Mouse (Mus musculus): ENCODE measurements at regions not wholly inside any gene's neighbourhood (a gene's known extent, or its start where the extent isn't known, plus 50 kb on each side); places are given as distances from the start of the nearest gene placed in this dataset.

GRCm38 (mm10) chr6:141027353-141027752, 221.7 kb upstream of the Pde3a start:
- Histone ChIP-seq H3K9me3 (replicated peaks; ENCODE audit: control insufficient read depth, low read length) (no peaks in the 10 kb centered on the region), H3K27me3 (replicated peaks; ENCODE audit: control insufficient read depth, insufficient read depth, low read length) (no peaks in the 10 kb centered on the region), H3K4me3 (ENCODE audit: low read depth, low read length) (no peak overlapping the region), H3K4me2 (ENCODE audit: low read length) (no peak overlapping the region), H3K4me1 (ENCODE audit: control insufficient read depth, insufficient read depth, low read length) (no peaks in the 10 kb centered on the region), H3K9ac (ENCODE audit: low read length) (no peak overlapping the region), H3K36me3 (ENCODE audit: control insufficient read depth, insufficient read depth, low read length) (no peaks in the 10 kb centered on the region), H3K27ac (ENCODE audit: low read depth, low read length) (no peak overlapping the region)
- ATAC-seq, result no peak
- WGBS, result 89% methylated on average over 4 of the region's 4 CpGs
- no peak for DNase-seq (ENCODE audit: low spot score)

GRCm38 (mm10) chr6:141027787-141028186, 221.3 kb upstream of the Pde3a start:
- 89% methylated on average over 5 of the region's 5 CpGs for WGBS
- DNase-seq (ENCODE audit: low spot score), result no peak
- no peaks in the 10 kb centered on the region for H3K27me3 ChIP-seq (replicated peaks; ENCODE audit: control insufficient read depth, insufficient read depth, low read length)

GRCm38 (mm10) chr6:141034824-141035223, 214.2 kb upstream of the Pde3a start:
- DNase-seq (ENCODE audit: low spot score) (no peak), ATAC-seq (no peak)
- H3K4me2 ChIP-seq (ENCODE audit: low read length), result no peak overlapping the region
- H3K36me3 ChIP-seq (ENCODE audit: control insufficient read depth, insufficient read depth, low read length), result no peaks in the 10 kb centered on the region
- H3K9me3 ChIP-seq (replicated peaks; ENCODE audit: control insufficient read depth, low read length), result no peaks in the 10 kb centered on the region
- no peak overlapping the region for H3K9ac ChIP-seq (ENCODE audit: low read length)
- no peaks in the 10 kb centered on the region for H3K27me3 ChIP-seq (replicated peaks; ENCODE audit: control insufficient read depth, insufficient read depth, low read length)
- 81% methylated on average over 5 of the region's 5 CpGs for WGBS
- H3K4me3 ChIP-seq (ENCODE audit: low read depth, low read length), result no peak overlapping the region
- H3K27ac ChIP-seq (ENCODE audit: low read depth, low read length), result no peak overlapping the region
- H3K4me1 ChIP-seq (ENCODE audit: control insufficient read depth, insufficient read depth, low read length), result no peaks in the 10 kb centered on the region

More at GRCm38 (mm10) chr6:141027787-141028186, 221.3 kb upstream of the Pde3a start:
- no peaks in the 10 kb centered on the region for H3K4me1 ChIP-seq (ENCODE audit: control insufficient read depth, insufficient read depth, low read length)
- ATAC-seq, result no peak
- H3K4me2 ChIP-seq (ENCODE audit: low read length), result no peak overlapping the region
- H3K9ac ChIP-seq (ENCODE audit: low read length), result no peak overlapping the region
- no peak overlapping the region for H3K27ac ChIP-seq (ENCODE audit: low read depth, low read length)
- H3K36me3 ChIP-seq (ENCODE audit: control insufficient read depth, insufficient read depth, low read length), result no peaks in the 10 kb centered on the region
- H3K4me3 ChIP-seq (ENCODE audit: low read depth, low read length), result no peak overlapping the region
- H3K9me3 ChIP-seq (replicated peaks; ENCODE audit: control insufficient read depth, low read length), result no peaks in the 10 kb centered on the region

- no peak overlapping the region for H3K4me2 ChIP-seq (ENCODE audit: low read length)
- H3K36me3 ChIP-seq (ENCODE audit: control insufficient read depth, insufficient read depth, low read length), result no peaks in the 10 kb centered on the region
- no peak overlapping the region for H3K9ac ChIP-seq (ENCODE audit: low read length)
- DNase-seq (ENCODE audit: low spot score) (no peak), ATAC-seq (no peak)
- H3K27ac ChIP-seq (ENCODE audit: low read depth, low read length), result no peak overlapping the region
- H3K4me3 ChIP-seq (ENCODE audit: low read depth, low read length), result no peak overlapping the region
- no peaks in the 10 kb centered on the region for H3K27me3 ChIP-seq (replicated peaks; ENCODE audit: control insufficient read depth, insufficient read depth, low read length)
- H3K4me1 ChIP-seq (ENCODE audit: control insufficient read depth, insufficient read depth, low read length), result no peaks in the 10 kb centered on the region
- no peaks in the 10 kb centered on the region for H3K9me3 ChIP-seq (replicated peaks; ENCODE audit: control insufficient read depth, low read length)
- 84% methylated on average over 5 of the region's 5 CpGs for WGBS
These were observed 207.7 kb upstream of the Pde3a start for GRCm38 (mm10) chr6:141041358-141041757.

- ATAC-seq (no peak), DNase-seq (ENCODE audit: low spot score) (no peak)
- no peak overlapping the region for H3K4me2 ChIP-seq (ENCODE audit: low read length)
- H3K36me3 ChIP-seq (ENCODE audit: control insufficient read depth, insufficient read depth, low read length), result no peaks in the 10 kb centered on the region
- WGBS, result 79% methylated on average over 16 of the region's 16 CpGs
- H3K27me3 ChIP-seq (replicated peaks; ENCODE audit: control insufficient read depth, insufficient read depth, low read length), result no peaks in the 10 kb centered on the region
- H3K4me1 ChIP-seq (ENCODE audit: control insufficient read depth, insufficient read depth, low read length), result no peaks in the 10 kb centered on the region
- H3K27ac ChIP-seq (ENCODE audit: low read depth, low read length), result no peak overlapping the region
- H3K9me3 ChIP-seq (replicated peaks; ENCODE audit: control insufficient read depth, low read length), result no peaks in the 10 kb centered on the region
- H3K4me3 ChIP-seq (ENCODE audit: low read depth, low read length), result no peak overlapping the region
- H3K9ac ChIP-seq (ENCODE audit: low read length), result no peak overlapping the region
These were observed 207.1 kb upstream of the Pde3a start for GRCm38 (mm10) chr6:141041781-141042625.

GRCm38 (mm10) chr6:141048271-141048670, 200.8 kb upstream of the Pde3a start:
- DNase-seq (ENCODE audit: low spot score) (no peak), ATAC-seq (no peak)
- Histone ChIP-seq H3K27ac (ENCODE audit: low read depth, low read length) (no peak overlapping the region), H3K9ac (ENCODE audit: low read length) (no peak overlapping the region), H3K4me3 (ENCODE audit: low read depth, low read length) (no peak overlapping the region), H3K4me2 (ENCODE audit: low read length) (no peak overlapping the region), H3K9me3 (replicated peaks; ENCODE audit: control insufficient read depth, low read length) (no peaks in the 10 kb centered on the region), H3K36me3 (ENCODE audit: control insufficient read depth, insufficient read depth, low read length) (no peaks in the 10 kb centered on the region), H3K4me1 (ENCODE audit: control insufficient read depth, insufficient read depth, low read length) (peaks cover 7% of the 10 kb centered on the region; the same call in 1 of the 2 replicates), H3K27me3 (replicated peaks; ENCODE audit: control insufficient read depth, insufficient read depth, low read length) (0 out of 2 replicates have a peak, but pooled peaks cover 2% of the 10 kb centered on the region)
- 93% methylated on average over 2 of the region's 2 CpGs for WGBS

GRCm38 (mm10) chr6:141050038-141050684, 198.9 kb upstream of the Pde3a start:
- no peak overlapping the region for H3K9ac ChIP-seq (ENCODE audit: low read length)
- DNase-seq (ENCODE audit: low spot score) (peak; percentile 84), ATAC-seq (peak; percentile 91)
- peaks cover 7% of the 10 kb centered on the region; the same call in 1 of the 2 replicates for H3K4me1 ChIP-seq (ENCODE audit: control insufficient read depth, insufficient read depth, low read length)
- no peaks in the 10 kb centered on the region for H3K36me3 ChIP-seq (ENCODE audit: control insufficient read depth, insufficient read depth, low read length)
- WGBS, result 10% methylated on average over 11 of the region's 11 CpGs
- no peak overlapping the region for H3K27ac ChIP-seq (ENCODE audit: low read depth, low read length)
- H3K4me3 ChIP-seq (ENCODE audit: low read depth, low read length), result no peak overlapping the region
- no peak overlapping the region for H3K4me2 ChIP-seq (ENCODE audit: low read length)
- 0 out of 2 replicates have a peak, but pooled peaks cover 2% of the 10 kb centered on the region for H3K27me3 ChIP-seq (replicated peaks; ENCODE audit: control insufficient read depth, insufficient read depth, low read length)
- no peaks in the 10 kb centered on the region for H3K9me3 ChIP-seq (replicated peaks; ENCODE audit: control insufficient read depth, low read length)

- no peak overlapping the region for H3K27ac ChIP-seq (ENCODE audit: low read depth, low read length)
- H3K9ac ChIP-seq (ENCODE audit: low read length), result no peak overlapping the region
- peaks cover 7% of the 10 kb centered on the region; the same call in 1 of the 2 replicates for H3K4me1 ChIP-seq (ENCODE audit: control insufficient read depth, insufficient read depth, low read length)
- no peak for DNase-seq (ENCODE audit: low spot score)
- no peak overlapping the region for H3K4me3 ChIP-seq (ENCODE audit: low read depth, low read length)
- 95% methylated on average over 7 of the region's 7 CpGs for WGBS
- 0 out of 2 replicates have a peak, but pooled peaks cover 2% of the 10 kb centered on the region for H3K27me3 ChIP-seq (replicated peaks; ENCODE audit: control insufficient read depth, insufficient read depth, low read length)
- no peak for ATAC-seq
- no peak overlapping the region for H3K4me2 ChIP-seq (ENCODE audit: low read length)
- no peaks in the 10 kb centered on the region for H3K36me3 ChIP-seq (ENCODE audit: control insufficient read depth, insufficient read depth, low read length)
- no peaks in the 10 kb centered on the region for H3K9me3 ChIP-seq (replicated peaks; ENCODE audit: control insufficient read depth, low read length)
These were observed 195.0 kb upstream of the Pde3a start for GRCm38 (mm10) chr6:141054026-141054425.

All from forebrain, embryonic 14.5 days (tissue).